Mouse (Mus musculus) liver, embryonic 13.5 days (tissue): ENCODE data around the gene Acot7. TPM values are rescaled to one million over a fixed set of nuclear protein-coding genes. Genes with fewer than 3 reads are reported as not detected.

Experiments
- ATAC-seq: fragments of 200-750 bp; cut with Nextera tagmentation; 2 replicates; pipeline ENCODE4 v1.8.0; 2017; ENCODE audit warnings: low read depth, mild to moderate bottlenecking, moderate number of reproducible peaks, moderate library complexity
- DNase-seq: peaks from one replicate; pipeline ENCODE4 v3.0.0; 2022
- H3K27ac ChIP-seq: fragments of 300-500 bp; sonication (generic); 2 replicates; pipeline ENCODE4 v1.5.1; 2015; ENCODE audit warnings: moderate library complexity, mild to moderate bottlenecking, inconsistent platforms
- H3K27me3 ChIP-seq: fragments of 300-500 bp; sonication (generic); 2 replicates; pipeline ENCODE4 v1.6.1; 2015; ENCODE audit warnings: mild to moderate bottlenecking, inconsistent platforms
- H3K36me3 ChIP-seq: fragments of 300-500 bp; sonication (generic); 2 replicates; pipeline ENCODE4 v1.6.1; 2015; ENCODE audit warnings: mild to moderate bottlenecking, inconsistent platforms
- H3K4me1 ChIP-seq: fragments of 300-500 bp; sonication (generic); replicated peaks from 2 replicates; pipeline ENCODE4 v1.6.1; 2015; ENCODE audit warnings: inconsistent platforms
- H3K4me2 ChIP-seq: fragments of 300-500 bp; sonication (generic); 2 replicates; pipeline ENCODE4 v1.6.1; 2015; ENCODE audit warnings: inconsistent platforms, mild to moderate bottlenecking, moderate library complexity
- H3K4me3 ChIP-seq: fragments of 300-500 bp; sonication (generic); replicated peaks from 2 replicates; pipeline ENCODE4 v1.5.1; 2015; ENCODE audit warnings: mild to moderate bottlenecking, inconsistent platforms
- H3K9ac ChIP-seq: fragments of 300-500 bp; sonication (generic); 2 replicates; pipeline ENCODE4 v1.6.1; 2015; ENCODE audit warnings: mild to moderate bottlenecking, inconsistent platforms
- H3K9me3 ChIP-seq: fragments of 300-500 bp; sonication (generic); replicated peaks from 2 replicates; pipeline ENCODE4 v1.6.1; 2016; ENCODE audit warnings: inconsistent platforms
- WGBS: fragments of 180-500 bp; shearing (Covaris S2); methylation state at CpG from one replicate; pipeline ENCODE4 v1.1.7; 2015; ENCODE audit not compliant: insufficient replicate concordance; 5-methylcytosine and 5-hydroxymethylcytosine counted together
- polyA plus RNA-seq: library from polyadenylated mRNA; unstranded; fragments of >200 nt; fragmentation: Nextera tagmentation; extraction: Ambion mirVana; gene quantifications from 2 replicates; pipeline ENCODE4 v1.2.1, GENCODE M21; 2015

Gene Acot7
- polyA plus RNA-seq, 1 experiment from 2014 or later, result 24.8 TPM

DNA sequence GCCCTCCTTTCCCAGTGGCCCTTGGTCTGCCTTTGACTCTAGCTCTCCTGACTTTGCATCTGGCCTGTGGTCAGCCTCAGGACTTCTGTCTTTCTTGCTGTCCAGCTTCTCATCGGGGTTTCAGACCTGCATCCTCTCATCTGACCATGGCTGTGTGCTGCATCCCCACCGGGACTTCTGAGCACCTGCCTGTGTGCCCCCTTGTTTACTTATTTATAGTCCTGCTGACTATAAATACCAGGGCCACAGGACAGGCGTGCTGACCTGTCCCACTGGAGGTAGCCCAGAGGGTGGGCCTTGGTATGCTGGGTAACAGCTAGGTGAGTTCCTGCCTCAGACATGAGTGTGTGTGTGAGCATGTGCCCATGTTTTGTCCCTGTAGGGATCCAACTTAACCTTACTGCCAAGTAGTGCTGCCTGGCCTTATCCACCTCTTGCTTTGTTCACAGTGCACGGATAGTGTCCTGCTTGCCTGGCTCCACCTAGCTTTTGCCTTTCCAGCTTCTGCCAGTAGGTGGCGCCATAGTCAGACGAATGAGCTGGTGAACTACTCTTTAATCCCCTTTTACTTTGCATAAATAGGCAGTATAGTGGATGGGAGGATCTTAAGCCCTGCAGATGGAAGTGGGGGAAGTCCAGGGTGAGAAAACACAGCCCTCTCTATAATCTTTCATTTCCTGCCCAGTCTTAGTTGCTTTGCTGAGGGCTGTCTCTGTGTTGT lies 36.0 kb downstream of the Acot7 start:
- Histone ChIP-seq H3K27ac (no peak overlapping the region), H3K36me3 (no peaks in the 10 kb centered on the region; the same call in 1 of the 2 replicates), H3K9ac (no peak overlapping the region), H3K4me2 (no peak overlapping the region), H3K4me3 (no peak overlapping the region), H3K4me1 (peaks cover 21% of the 10 kb centered on the region), H3K9me3 (no peaks in the 10 kb centered on the region), H3K27me3 (no peaks in the 10 kb centered on the region)
- no peak; the same call in 1 of the 2 replicates for ATAC-seq
- 29% methylated on average over 6 of the region's 6 CpGs for WGBS
- peak; percentile 60 for DNase-seq

DNA sequence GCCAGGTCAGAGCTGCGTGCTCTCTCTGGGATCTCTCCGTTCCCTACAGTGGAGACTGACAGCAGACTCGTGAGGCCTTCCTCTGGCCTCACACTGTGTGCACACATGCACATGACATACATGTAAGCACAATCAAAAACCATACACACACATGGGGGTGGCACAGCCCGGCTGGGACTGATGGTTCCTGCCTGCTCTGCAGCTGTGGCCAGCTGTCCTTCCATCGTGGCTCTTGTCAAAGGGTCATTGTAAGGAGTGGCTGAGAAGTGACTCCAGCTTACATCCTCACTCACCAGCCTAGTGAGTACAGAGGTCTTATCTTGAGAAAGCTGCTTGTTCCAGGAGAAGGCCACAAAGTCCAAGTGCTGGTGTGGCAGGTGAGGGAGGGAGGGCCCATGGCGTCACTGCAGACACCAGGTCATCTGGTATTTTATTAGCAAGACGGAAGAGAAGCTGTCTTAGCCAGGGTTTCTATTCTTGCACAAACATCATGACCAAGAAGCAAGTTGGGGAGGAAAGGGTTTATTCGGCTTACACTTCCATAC lies 37.0 kb downstream of the Acot7 start:
- ATAC-seq (no peak), DNase-seq (no peak)
- Histone ChIP-seq H3K4me1 (peaks cover 21% of the 10 kb centered on the region), H3K4me2 (no peak overlapping the region), H3K9me3 (no peaks in the 10 kb centered on the region), H3K27me3 (no peaks in the 10 kb centered on the region), H3K27ac (no peak overlapping the region), H3K36me3 (no peaks in the 10 kb centered on the region; the same call in 1 of the 2 replicates), H3K4me3 (no peak overlapping the region), H3K9ac (no peak overlapping the region)
- 68% methylated on average over 8 of the region's 8 CpGs for WGBS

DNA sequence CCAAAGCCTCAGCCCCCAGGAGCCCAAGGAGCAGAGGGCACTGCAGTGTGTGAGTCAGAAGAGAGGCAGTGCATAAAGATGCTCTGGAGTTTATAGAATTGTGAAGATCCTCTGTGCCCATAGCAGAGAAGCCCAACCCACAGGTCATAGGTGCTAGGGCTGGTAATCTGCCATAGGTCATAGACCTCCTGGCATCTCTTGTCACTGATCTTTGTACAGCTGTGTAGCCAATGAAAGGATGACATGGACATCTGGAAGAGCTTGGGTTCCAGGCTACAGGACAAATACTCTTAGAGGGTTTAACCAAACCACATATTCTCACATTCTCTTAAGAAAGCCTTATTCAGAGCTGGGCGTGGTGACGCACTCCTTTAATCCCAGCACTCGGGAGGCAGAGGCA lies 41.7 kb downstream of the Acot7 start:
- no peak overlapping the region for H3K9ac ChIP-seq
- no peak overlapping the region for H3K4me3 ChIP-seq
- no peak overlapping the region for H3K27ac ChIP-seq
- ATAC-seq (no peak), DNase-seq (no peak)
- no peak overlapping the region for H3K4me2 ChIP-seq
- H3K27me3 ChIP-seq, result no peaks in the 10 kb centered on the region
- H3K9me3 ChIP-seq, result no peaks in the 10 kb centered on the region
- 77% methylated on average over 3 of the region's 3 CpGs for WGBS
- H3K4me1 ChIP-seq, result peaks cover 5% of the 10 kb centered on the region
- peaks cover 6% of the 10 kb centered on the region; the same call in 1 of the 2 replicates for H3K36me3 ChIP-seq

DNA sequence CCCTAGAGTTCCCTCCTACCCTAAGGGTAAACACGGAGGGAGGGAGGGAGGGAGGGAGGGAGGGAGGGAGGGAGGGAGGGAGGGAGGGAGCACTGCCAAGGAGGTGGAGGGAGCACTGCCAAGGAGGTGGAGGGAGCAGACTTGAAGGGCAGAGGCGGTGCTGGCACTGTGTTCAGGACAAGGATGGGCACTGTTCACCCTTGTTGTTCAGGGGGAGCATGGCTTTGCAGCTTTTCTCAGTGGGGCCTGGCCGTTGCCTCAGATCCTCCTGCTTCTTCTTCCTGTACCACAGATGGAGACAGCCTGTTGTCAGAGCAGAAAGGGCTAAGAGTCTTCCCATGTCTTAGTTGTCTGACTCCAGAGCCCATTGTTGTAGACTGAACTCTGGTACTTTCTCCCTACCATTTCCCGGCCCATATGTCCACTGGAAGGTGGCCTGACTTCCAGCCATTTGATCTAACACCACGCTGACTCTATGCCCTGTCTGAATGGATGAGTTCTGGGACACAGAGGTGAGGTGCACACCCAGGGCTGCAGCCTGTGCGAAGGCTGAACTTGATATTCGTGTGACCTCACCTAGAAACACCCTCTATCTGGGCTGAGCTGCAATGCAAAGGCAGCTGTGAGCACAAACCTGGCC lies 43.0 kb downstream of the Acot7 start:
- Histone ChIP-seq H3K4me3 (no peak overlapping the region), H3K9ac (no peak overlapping the region), H3K36me3 (peaks cover 6% of the 10 kb centered on the region; the same call in 1 of the 2 replicates), H3K9me3 (no peaks in the 10 kb centered on the region), H3K4me1 (peaks cover 4% of the 10 kb centered on the region), H3K27ac (no peak overlapping the region), H3K4me2 (no peak overlapping the region), H3K27me3 (no peaks in the 10 kb centered on the region)
- no peak for ATAC-seq
- 61% methylated on average over 6 of the region's 7 CpGs for WGBS
- DNase-seq, result no peak

DNA sequence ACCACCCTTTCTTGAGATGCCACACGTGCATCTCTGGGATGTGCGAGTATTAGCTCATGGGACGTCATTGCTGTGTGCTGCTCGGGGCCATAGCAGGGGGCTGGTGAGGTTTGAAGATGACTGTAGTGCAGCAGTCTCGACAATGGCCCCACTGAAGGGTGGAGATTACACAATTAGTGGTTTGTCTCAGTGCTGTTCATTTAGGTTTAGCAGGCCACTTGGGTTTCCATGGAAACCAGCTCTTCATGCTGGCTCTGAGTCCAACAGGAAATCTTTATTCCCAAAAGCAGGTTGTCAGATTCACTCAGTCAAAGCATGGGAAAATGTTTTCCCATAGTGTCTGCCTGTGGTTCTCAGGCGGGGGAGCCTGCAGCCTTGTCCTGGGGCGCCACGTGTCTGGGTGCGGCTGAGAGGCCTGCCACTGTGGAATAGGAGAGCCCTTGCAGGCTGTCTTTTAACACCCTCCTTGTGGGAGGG lies 43.5 kb downstream of the Acot7 start:
- no peak for ATAC-seq
- no peak overlapping the region for H3K4me3 ChIP-seq
- 66% methylated on average over 9 of the region's 9 CpGs for WGBS
- no peak overlapping the region for H3K27ac ChIP-seq
- no peak for DNase-seq
- no peaks in the 10 kb centered on the region for H3K9me3 ChIP-seq
- H3K27me3 ChIP-seq, result no peaks in the 10 kb centered on the region
- H3K4me1 ChIP-seq, result peaks cover 4% of the 10 kb centered on the region
- peaks cover 6% of the 10 kb centered on the region; the same call in 1 of the 2 replicates for H3K36me3 ChIP-seq
- no peak overlapping the region for H3K4me2 ChIP-seq
- no peak overlapping the region for H3K9ac ChIP-seq

DNA sequence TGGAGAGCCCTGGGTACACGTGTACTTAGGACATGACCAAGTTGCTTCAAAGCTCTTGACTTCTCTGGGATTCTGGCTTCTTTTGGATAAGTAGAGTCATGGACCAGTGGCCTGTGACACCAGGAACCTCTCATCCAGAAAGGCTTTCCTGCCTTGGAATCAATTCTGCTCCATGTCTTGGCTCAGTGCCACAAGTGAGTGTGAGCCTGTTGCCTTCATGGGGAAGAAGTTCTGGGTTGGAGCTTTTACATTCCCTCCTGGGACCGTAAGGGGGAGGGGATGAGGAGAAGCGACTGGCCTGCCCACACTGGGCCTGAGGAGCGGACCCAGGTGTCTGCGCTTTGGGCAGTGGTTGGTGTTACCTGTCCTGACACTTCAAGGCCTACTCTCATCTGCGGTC lies 44.2 kb downstream of the Acot7 start:
- WGBS, result 77% methylated on average over 6 of the region's 6 CpGs
- DNase-seq, result no peak
- H3K4me1 ChIP-seq, result peaks cover 4% of the 10 kb centered on the region
- H3K36me3 ChIP-seq, result peaks cover 6% of the 10 kb centered on the region; the same call in 1 of the 2 replicates
- H3K9ac ChIP-seq, result no peak overlapping the region
- no peak overlapping the region for H3K4me2 ChIP-seq
- H3K9me3 ChIP-seq, result no peaks in the 10 kb centered on the region
- no peak overlapping the region for H3K4me3 ChIP-seq
- no peak overlapping the region for H3K27ac ChIP-seq
- ATAC-seq, result no peak
- H3K27me3 ChIP-seq, result no peaks in the 10 kb centered on the region

DNA sequence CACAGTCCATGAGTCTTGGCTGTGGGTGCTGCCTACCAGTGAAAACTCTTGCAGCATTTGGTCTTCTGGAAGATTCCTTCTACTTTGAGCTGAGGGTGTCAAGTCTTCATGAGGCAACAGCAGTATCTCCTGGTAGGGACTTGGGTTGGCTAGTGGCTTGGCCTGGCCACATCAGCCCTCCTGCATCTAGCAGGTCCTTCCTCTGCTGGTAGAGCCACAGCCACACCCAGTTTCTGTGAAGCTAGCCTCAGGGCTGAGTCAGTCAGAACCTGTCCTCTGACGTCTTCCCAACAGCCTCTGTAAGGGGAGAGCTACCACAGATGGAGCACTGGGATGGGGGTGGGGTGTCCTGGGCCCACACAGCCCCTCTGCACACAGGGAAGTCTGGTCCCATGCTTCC lies 44.6 kb downstream of the Acot7 start:
- H3K9ac ChIP-seq, result no peak overlapping the region
- H3K9me3 ChIP-seq, result no peaks in the 10 kb centered on the region
- DNase-seq, result no peak
- no peak overlapping the region for H3K27ac ChIP-seq
- H3K4me2 ChIP-seq, result no peak overlapping the region
- no peaks in the 10 kb centered on the region for H3K27me3 ChIP-seq
- peaks cover 4% of the 10 kb centered on the region for H3K4me1 ChIP-seq
- no peak overlapping the region for H3K4me3 ChIP-seq
- 0 out of 2 replicates have a peak, but pooled peaks have one; percentile 34 for ATAC-seq
- 32% methylated on average over 1 of the region's 1 CpGs for WGBS
- H3K36me3 ChIP-seq, result peaks cover 6% of the 10 kb centered on the region; the same call in 1 of the 2 replicates

DNA sequence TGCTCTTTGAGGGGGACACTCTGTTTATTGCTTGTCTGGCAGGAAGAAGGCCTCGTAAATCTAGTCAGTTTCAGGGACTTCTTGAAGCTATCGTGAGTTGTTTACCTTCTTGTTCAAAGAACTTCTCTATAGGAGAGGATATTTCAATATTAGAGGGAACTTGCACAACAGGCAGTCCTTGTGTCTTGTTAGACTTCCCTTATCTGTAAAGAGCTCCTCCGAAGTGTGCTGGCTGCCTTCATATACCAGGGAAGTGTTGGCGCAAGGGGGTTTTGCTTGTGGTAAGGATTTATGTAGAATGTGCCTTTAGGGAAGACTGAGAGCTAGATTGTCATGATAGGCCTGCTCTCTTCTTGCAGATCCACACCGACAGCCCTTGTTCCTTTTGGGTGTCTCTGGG lies 46.2 kb downstream of the Acot7 start:
- H3K4me3 ChIP-seq, result no peak overlapping the region
- WGBS, result 53% methylated on average over 5 of the region's 5 CpGs
- H3K27me3 ChIP-seq, result no peaks in the 10 kb centered on the region
- peaks cover 6% of the 10 kb centered on the region; the same call in 1 of the 2 replicates for H3K36me3 ChIP-seq
- ATAC-seq, result no peak
- no peaks in the 10 kb centered on the region for H3K9me3 ChIP-seq
- H3K9ac ChIP-seq, result no peak overlapping the region
- H3K4me1 ChIP-seq, result peaks cover 4% of the 10 kb centered on the region
- H3K27ac ChIP-seq, result no peak overlapping the region
- no peak for DNase-seq
- no peak overlapping the region for H3K4me2 ChIP-seq

DNA sequence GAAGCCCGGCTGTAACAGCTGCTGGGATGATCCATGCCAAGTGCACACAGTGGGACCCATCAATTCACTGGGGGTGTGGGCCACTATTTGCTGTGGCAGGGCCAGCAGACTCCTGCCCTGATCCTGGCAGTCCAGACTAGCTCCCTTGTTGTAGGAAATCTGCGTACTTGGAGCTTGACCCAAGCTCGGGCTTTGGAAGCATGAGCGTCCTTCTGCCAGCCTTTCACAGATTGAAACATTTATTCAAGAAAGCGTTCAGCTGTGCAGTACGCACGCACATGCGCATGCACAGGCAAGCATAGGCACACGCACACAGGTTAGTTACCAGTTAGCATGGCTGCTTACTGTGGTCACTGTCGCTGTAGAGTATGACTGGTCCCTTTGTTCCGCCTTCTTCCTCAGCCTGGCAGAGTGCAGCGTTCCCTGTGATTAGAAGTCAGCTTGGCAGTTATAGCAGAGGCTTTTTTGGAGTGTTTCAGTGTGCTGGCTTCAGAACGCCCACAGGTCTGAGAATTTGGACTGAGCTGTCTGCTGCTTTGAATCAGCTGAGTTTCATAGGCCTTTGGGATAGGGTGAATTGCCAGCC lies 49.1 kb downstream of the Acot7 start:
- Histone ChIP-seq H3K36me3 (peaks cover 16% of the 10 kb centered on the region; the same call in 1 of the 2 replicates), H3K4me1 (peaks cover 4% of the 10 kb centered on the region; the same call in 1 of the 2 replicates), H3K9me3 (no peaks in the 10 kb centered on the region), H3K27me3 (no peaks in the 10 kb centered on the region), H3K9ac (no peak overlapping the region), H3K4me3 (no peak overlapping the region), H3K27ac (no peak overlapping the region), H3K4me2 (no peak overlapping the region)
- 82% methylated on average over 13 of the region's 13 CpGs for WGBS
- ATAC-seq, result no peak
- no peak for DNase-seq

DNA sequence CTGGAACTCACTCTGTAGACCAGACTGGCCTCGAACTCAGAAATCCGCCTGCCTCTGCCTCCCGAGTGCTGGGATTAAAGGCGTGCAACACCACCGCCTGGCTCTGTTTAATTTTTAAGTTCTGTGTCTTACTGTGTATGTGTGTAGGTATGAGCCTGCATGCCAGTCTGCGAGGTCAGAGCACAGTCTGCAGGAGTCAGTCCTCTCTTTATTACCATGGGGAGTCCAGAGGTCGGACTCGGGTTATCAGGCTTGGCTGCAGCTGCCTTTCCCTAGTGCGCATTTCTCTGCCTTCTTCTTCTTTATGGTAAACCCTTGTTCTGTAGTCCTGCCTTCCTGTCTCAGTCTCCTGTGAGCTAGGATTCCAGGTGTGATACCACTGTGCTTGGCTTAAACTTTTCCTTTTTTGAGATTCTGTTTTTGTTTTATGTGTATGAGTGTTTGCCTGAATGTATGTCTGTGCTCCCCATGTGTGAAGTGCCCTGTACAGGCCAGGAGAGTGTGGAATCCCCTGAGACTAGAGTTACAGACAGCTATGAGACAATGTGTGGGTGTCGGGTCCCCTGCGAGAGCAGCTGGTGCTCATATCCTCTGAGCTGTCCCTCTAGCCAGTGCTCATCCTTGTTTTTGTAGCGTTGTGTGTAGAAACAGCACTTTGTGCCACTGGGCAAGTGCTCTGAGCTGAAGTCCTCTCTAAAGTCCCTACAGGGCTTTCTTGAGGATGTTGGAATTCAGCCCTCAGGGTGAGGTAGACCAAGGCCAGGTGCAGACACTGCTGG lies 50.0 kb downstream of the Acot7 start:
- no peak overlapping the region for H3K4me3 ChIP-seq
- no peaks in the 10 kb centered on the region for H3K27me3 ChIP-seq
- no peaks in the 10 kb centered on the region for H3K9me3 ChIP-seq
- H3K4me2 ChIP-seq, result no peak overlapping the region
- H3K36me3 ChIP-seq, result peaks cover 14% of the 10 kb centered on the region; the same call in 1 of the 2 replicates
- WGBS, result 77% methylated on average over 12 of the region's 12 CpGs
- no peak overlapping the region for H3K9ac ChIP-seq
- ATAC-seq (no peak), DNase-seq (no peak)
- no peak overlapping the region for H3K27ac ChIP-seq
- 0 out of 2 replicates have a peak, but pooled peaks cover 4% of the 10 kb centered on the region for H3K4me1 ChIP-seq
